Mouse (Mus musculus): ENCODE measurements at regions not wholly inside any gene's neighbourhood (a gene's known extent, or its start where the extent isn't known, plus 50 kb on each side); places are given as distances from the start of the nearest gene placed in this dataset.
A peak's percentile ranks its signal among the peaks of the same experiment; 100 is the strongest.

GRCm38 (mm10) chr15:63616506-63617208 is 228.3 kb downstream of the Gsdmc2 start:
- Histone ChIP-seq H3K4me1 (ENCODE audit: control insufficient read depth, insufficient read depth, insufficient read length) (peaks cover 8% of the 10 kb centered on the region), H3K27me3 (ENCODE audit: control insufficient read depth, insufficient read depth, low read length) (no peaks in the 10 kb centered on the region), H3K36me3 (ENCODE audit: control insufficient read depth, insufficient read depth, low read length) (no peaks in the 10 kb centered on the region), H3K4me3 (ENCODE audit: extremely low read depth, insufficient read depth, insufficient read length) (no peak overlapping the region), H3K27ac (ENCODE audit: insufficient read depth, low read length) (no peak overlapping the region)
- no peak for TF ChIP-seq CTCF (IDR thresholded peaks at IDR 0.05; ENCODE audit: extremely low read depth, insufficient read depth, insufficient read length, insufficient replicate concordance)
- TF ChIP-seq POLR2A (IDR thresholded peaks at IDR 0.05; ENCODE audit: low read depth, low read length), result no peak
- 30% methylated on average over 8 of the region's 8 CpGs for WGBS
- no peak for DNase-seq (ENCODE audit: low read depth in 1 of 2, low spot score in 2 of 2)

- 76% methylated on average over 2 of the region's 2 CpGs for WGBS
- no peak for DNase-seq (ENCODE audit: low read depth in 1 of 2, low spot score in 2 of 2)
- Histone ChIP-seq H3K36me3 (ENCODE audit: control insufficient read depth, insufficient read depth, low read length) (no peaks in the 10 kb centered on the region), H3K4me3 (ENCODE audit: extremely low read depth, insufficient read depth, insufficient read length) (no peak overlapping the region), H3K27me3 (ENCODE audit: control insufficient read depth, insufficient read depth, low read length) (no peaks in the 10 kb centered on the region), H3K4me1 (ENCODE audit: control insufficient read depth, insufficient read depth, insufficient read length) (peaks cover 10% of the 10 kb centered on the region), H3K27ac (ENCODE audit: insufficient read depth, low read length) (no peak overlapping the region)
- no peak for TF ChIP-seq POLR2A (IDR thresholded peaks at IDR 0.05; ENCODE audit: low read depth, low read length)
- no peak for TF ChIP-seq CTCF (IDR thresholded peaks at IDR 0.05; ENCODE audit: extremely low read depth, insufficient read depth, insufficient read length, insufficient replicate concordance)
Measured at GRCm38 (mm10) chr15:63614191-63614590, 230.8 kb downstream of the Gsdmc2 start.

GRCm38 (mm10) chr15:63613120-63613519 is 231.9 kb downstream of the Gsdmc2 start:
- WGBS, result 21% methylated on average over 1 of the region's 1 CpGs
- no peak overlapping the region; the same call in 1 of the 2 replicates for H3K4me3 ChIP-seq (ENCODE audit: extremely low read depth, insufficient read depth, insufficient read length)
- H3K36me3 ChIP-seq (ENCODE audit: control insufficient read depth, insufficient read depth, low read length), result no peaks in the 10 kb centered on the region
- H3K27me3 ChIP-seq (ENCODE audit: control insufficient read depth, insufficient read depth, low read length), result no peaks in the 10 kb centered on the region
- no peak for DNase-seq (ENCODE audit: low read depth in 1 of 2, low spot score in 2 of 2)
- no peak overlapping the region; the same call in 1 of the 2 replicates for H3K27ac ChIP-seq (ENCODE audit: insufficient read depth, low read length)
- H3K4me1 ChIP-seq (ENCODE audit: control insufficient read depth, insufficient read depth, insufficient read length), result peaks cover 10% of the 10 kb centered on the region
- no peak for TF ChIP-seq POLR2A (IDR thresholded peaks at IDR 0.05; ENCODE audit: low read depth, low read length)
- no peak for TF ChIP-seq CTCF (IDR thresholded peaks at IDR 0.05; ENCODE audit: extremely low read depth, insufficient read depth, insufficient read length, insufficient replicate concordance)

- 10% methylated on average over 3 of the region's 3 CpGs for WGBS
Measured at GRCm38 (mm10) chr15:63611161-63611560, 233.8 kb downstream of the Gsdmc2 start.

GRCm38 (mm10) chr15:63603100-63603714 is 241.8 kb downstream of the Gsdmc2 start:
- Histone ChIP-seq H3K4me1 (ENCODE audit: control insufficient read depth, insufficient read depth, insufficient read length) (no peaks in the 10 kb centered on the region), H3K4me3 (ENCODE audit: extremely low read depth, insufficient read depth, insufficient read length) (no peak overlapping the region), H3K27me3 (ENCODE audit: control insufficient read depth, insufficient read depth, low read length) (no peaks in the 10 kb centered on the region), H3K36me3 (ENCODE audit: control insufficient read depth, insufficient read depth, low read length) (no peaks in the 10 kb centered on the region), H3K27ac (ENCODE audit: insufficient read depth, low read length) (no peak overlapping the region)
- TF ChIP-seq POLR2A (IDR thresholded peaks at IDR 0.05; ENCODE audit: low read depth, low read length) (no peak), CTCF (IDR thresholded peaks at IDR 0.05; ENCODE audit: extremely low read depth, insufficient read depth, insufficient read length, insufficient replicate concordance) (no peak)
- DNase-seq (ENCODE audit: low read depth in 1 of 2, low spot score in 2 of 2), result no peak
- 68% methylated on average over 8 of the region's 8 CpGs for WGBS

More at GRCm38 (mm10) chr15:63611161-63611560, 233.8 kb downstream of the Gsdmc2 start:
- Histone ChIP-seq H3K4me1 (ENCODE audit: control insufficient read depth, insufficient read depth, insufficient read length) (peaks cover 2% of the 10 kb centered on the region; the same call in 1 of the 2 replicates), H3K27me3 (ENCODE audit: control insufficient read depth, insufficient read depth, low read length) (no peaks in the 10 kb centered on the region), H3K27ac (ENCODE audit: insufficient read depth, low read length) (no peak overlapping the region), H3K4me3 (ENCODE audit: extremely low read depth, insufficient read depth, insufficient read length) (no peak overlapping the region), H3K36me3 (ENCODE audit: control insufficient read depth, insufficient read depth, low read length) (no peaks in the 10 kb centered on the region)
- peak; percentile 22 to 36 for DNase-seq (ENCODE audit: low read depth in 1 of 2, low spot score in 2 of 2)
- no peak for TF ChIP-seq POLR2A (IDR thresholded peaks at IDR 0.05; ENCODE audit: low read depth, low read length)
- TF ChIP-seq CTCF (IDR thresholded peaks at IDR 0.05; ENCODE audit: extremely low read depth, insufficient read depth, insufficient read length, insufficient replicate concordance), result no peak

- H3K27ac ChIP-seq (ENCODE audit: insufficient read depth, low read length), result no peak overlapping the region
- H3K27me3 ChIP-seq (ENCODE audit: control insufficient read depth, insufficient read depth, low read length), result no peaks in the 10 kb centered on the region
- no peak for TF ChIP-seq POLR2A (IDR thresholded peaks at IDR 0.05; ENCODE audit: low read depth, low read length)
- peak; percentile 53; the same call in 1 of the 2 replicates for TF ChIP-seq CTCF (IDR thresholded peaks at IDR 0.05; ENCODE audit: extremely low read depth, insufficient read depth, insufficient read length, insufficient replicate concordance)
- no peaks in the 10 kb centered on the region for H3K36me3 ChIP-seq (ENCODE audit: control insufficient read depth, insufficient read depth, low read length)
- DNase-seq (ENCODE audit: low read depth in 1 of 2, low spot score in 2 of 2), result peak in 1 of 2 experiments; percentile 37
- H3K4me3 ChIP-seq (ENCODE audit: extremely low read depth, insufficient read depth, insufficient read length), result no peak overlapping the region
- 24% methylated on average over 5 of the region's 5 CpGs for WGBS
- H3K4me1 ChIP-seq (ENCODE audit: control insufficient read depth, insufficient read depth, insufficient read length), result no peaks in the 10 kb centered on the region
Measured at GRCm38 (mm10) chr15:63601543-63601942, 243.4 kb downstream of the Gsdmc2 start.

Measured in spleen, adult 2 months (tissue).